Mouse (Mus musculus) embryonic facial prominence, embryonic 14.5 days (tissue): ENCODE data around the gene Car5a. TPM values are rescaled to one million over a fixed set of nuclear protein-coding genes. Genes with fewer than 3 reads are reported as not detected.

ENCODE experiments used
- ATAC-seq: fragments of 200-750 bp; cut with Nextera tagmentation; 2 replicates; pipeline ENCODE4 v1.8.0; 2017; ENCODE audit warnings: low read depth, moderate number of reproducible peaks, moderate TSS enrichment
- DNase-seq: peaks from one replicate; pipeline ENCODE4 v3.0.0-alpha.2; 2015; ENCODE audit warnings: low spot score
- H3K27ac ChIP-seq: fragments of 300-500 bp; sonication (generic); replicated peaks from 2 replicates; pipeline ENCODE4 v1.5.1; 2014; ENCODE audit warnings: low read depth, mild to moderate bottlenecking, low read length, moderate library complexity
- H3K27me3 ChIP-seq: fragments of 300-500 bp; sonication (generic); replicated peaks from 2 replicates; pipeline ENCODE4 v1.6.1; 2014; ENCODE audit warnings: low read length; ENCODE audit not compliant: control insufficient read depth, insufficient read depth
- H3K36me3 ChIP-seq: fragments of 300-500 bp; sonication (generic); 2 replicates; pipeline ENCODE4 v1.6.1; 2014; ENCODE audit warnings: low read length, mixed read lengths; ENCODE audit not compliant: control insufficient read depth, insufficient read depth
- H3K4me1 ChIP-seq: fragments of 300-500 bp; sonication (generic); 2 replicates; pipeline ENCODE4 v1.6.1; 2014; ENCODE audit warnings: antibody characterized with exemption, low read length; ENCODE audit not compliant: control insufficient read depth, insufficient read depth
- H3K4me2 ChIP-seq: fragments of 300-500 bp; sonication (generic); 2 replicates; pipeline ENCODE4 v1.6.1; 2014; ENCODE audit warnings: low read depth, mild to moderate bottlenecking, low read length, moderate library complexity, mixed read lengths
- H3K4me3 ChIP-seq: fragments of 300-500 bp; sonication (generic); 2 replicates; pipeline ENCODE4 v1.5.1; 2014; ENCODE audit warnings: low read depth, mild to moderate bottlenecking, low read length
- H3K9ac ChIP-seq: fragments of 300-500 bp; sonication (generic); 2 replicates; pipeline ENCODE4 v1.6.1; 2014; ENCODE audit warnings: low read depth, mild to moderate bottlenecking, low read length, moderate library complexity, mixed read lengths
- H3K9me3 ChIP-seq: fragments of 300-500 bp; sonication (generic); 2 replicates; pipeline ENCODE4 v1.6.1; 2016; ENCODE audit warnings: low read length; ENCODE audit not compliant: control insufficient read depth
- WGBS: fragments of 180-500 bp; shearing (Covaris S2); extraction: QIAGEN DNeasy Blood & Tissue Kit; methylation state at CpG from one replicate; pipeline ENCODE4 v1.1.7; 2014; 5-methylcytosine and 5-hydroxymethylcytosine counted together
- polyA plus RNA-seq: library from polyadenylated mRNA; unstranded; fragments of >200 nt; fragmentation: Nextera tagmentation; extraction: Ambion mirVana; gene quantifications from 2 replicates; pipeline ENCODE4 v1.2.1, GENCODE M21; 2014

The Car5a gene
- polyA plus RNA-seq: not detected in 2 replicates

GRCm38 (mm10) chr8:121944831-121945230 lies at the start of gene Car5a:
Car5a (minus strand) TSS chr8:121944904.
- Histone ChIP-seq H3K36me3 (no peaks in the 10 kb centered on the region), H3K9ac (no peak within 1 kb of the TSS), H3K4me1 (peaks cover 14% of the 10 kb centered on the region), H3K4me3 (no peak within 1 kb of the TSS), H3K27ac (no peak within 1 kb of the TSS), H3K9me3 (no peaks in the 10 kb centered on the region), H3K4me2 (no peak within 1 kb of the TSS), H3K27me3 (no peaks in the 10 kb centered on the region)
- DNase-seq (no peak), ATAC-seq (no peak)

GRCm38 (mm10) chr8:121992911-121993310 lies 48.2 kb upstream of the Car5a start:
- Histone ChIP-seq H3K9ac (no peak overlapping the region), H3K27ac (no peak overlapping the region), H3K36me3 (peaks cover 82% of the 10 kb centered on the region), H3K4me1 (no peaks in the 10 kb centered on the region), H3K9me3 (no peaks in the 10 kb centered on the region), H3K4me2 (no peak overlapping the region), H3K27me3 (no peaks in the 10 kb centered on the region), H3K4me3 (no peak overlapping the region)
- DNase-seq (no peak), ATAC-seq (no peak)
- 82% methylated on average over 4 of the region's 4 CpGs for WGBS

DNA sequence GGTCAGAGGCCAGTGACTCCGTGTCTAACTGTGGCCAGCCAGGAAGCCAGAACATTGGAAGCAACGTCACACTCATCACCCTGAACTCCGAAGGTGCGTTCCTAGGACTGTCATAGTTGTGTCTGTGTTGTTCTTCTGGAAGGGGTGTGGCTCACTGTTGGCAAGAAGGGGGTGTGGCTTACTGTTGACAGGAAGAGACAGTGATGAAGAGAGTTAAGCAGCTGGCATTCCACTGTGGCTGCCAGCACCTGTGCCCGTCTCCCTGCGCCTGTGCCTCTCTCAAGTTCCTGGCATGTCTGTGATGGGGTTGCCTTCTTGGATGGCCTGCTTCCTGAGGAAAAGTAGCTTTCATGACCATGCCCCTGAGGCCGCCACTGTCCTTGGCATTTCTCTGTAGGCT lies 46.9 kb upstream of the Car5a start:
- ATAC-seq: 0 out of 2 replicates have a peak, but pooled peaks have one; percentile 35
- Histone ChIP-seq H3K9ac (no peak overlapping the region), H3K4me1 (no peaks in the 10 kb centered on the region), H3K36me3 (peaks cover 75% of the 10 kb centered on the region), H3K27ac (no peak overlapping the region), H3K27me3 (no peaks in the 10 kb centered on the region), H3K9me3 (no peaks in the 10 kb centered on the region), H3K4me2 (no peak overlapping the region), H3K4me3 (no peak overlapping the region)
- no peak for DNase-seq
- 81% methylated on average over 7 of the region's 7 CpGs for WGBS

- no peak overlapping the region for H3K4me3 ChIP-seq
- no peak overlapping the region for H3K27ac ChIP-seq
- H3K27me3 ChIP-seq: no peaks in the 10 kb centered on the region
- DNase-seq (no peak), ATAC-seq (no peak)
- H3K4me1 ChIP-seq: no peaks in the 10 kb centered on the region
- no peak overlapping the region for H3K4me2 ChIP-seq
- WGBS: 82% methylated on average over 9 of the region's 9 CpGs
- H3K9me3 ChIP-seq: no peaks in the 10 kb centered on the region
- peaks cover 76% of the 10 kb centered on the region for H3K36me3 ChIP-seq
- no peak overlapping the region for H3K9ac ChIP-seq
These were observed 46.0 kb upstream of the Car5a start for GRCm38 (mm10) chr8:121990506-121991255.

DNA sequence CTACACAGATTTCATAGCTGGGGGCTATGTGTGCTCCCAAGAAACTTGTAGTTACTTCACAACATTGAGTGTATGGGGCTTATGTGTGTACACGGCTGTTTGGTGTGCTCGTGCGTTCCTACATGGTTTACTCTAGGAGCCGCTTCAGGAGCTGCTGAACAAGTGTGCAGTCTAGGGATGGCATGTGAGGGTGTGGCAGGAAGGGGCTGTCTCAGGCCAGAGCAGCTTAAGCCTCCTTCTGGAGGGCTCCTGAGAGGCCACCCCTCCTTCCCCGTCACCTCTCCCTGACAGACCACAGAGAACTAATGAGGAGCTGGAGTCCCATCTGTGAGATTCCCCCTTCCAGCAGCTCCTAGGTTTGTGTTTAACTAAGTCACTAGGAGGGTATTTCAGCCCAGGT lies 43.2 kb upstream of the Car5a start:
- no peaks in the 10 kb centered on the region for H3K27me3 ChIP-seq
- no peak overlapping the region for H3K4me2 ChIP-seq
- H3K4me1 ChIP-seq: no peaks in the 10 kb centered on the region
- peaks cover 78% of the 10 kb centered on the region for H3K36me3 ChIP-seq
- no peak overlapping the region for H3K4me3 ChIP-seq
- DNase-seq (no peak), ATAC-seq (no peak)
- no peaks in the 10 kb centered on the region for H3K9me3 ChIP-seq
- H3K9ac ChIP-seq: no peak overlapping the region
- H3K27ac ChIP-seq: no peak overlapping the region
- WGBS: 86% methylated on average over 5 of the region's 5 CpGs

DNA sequence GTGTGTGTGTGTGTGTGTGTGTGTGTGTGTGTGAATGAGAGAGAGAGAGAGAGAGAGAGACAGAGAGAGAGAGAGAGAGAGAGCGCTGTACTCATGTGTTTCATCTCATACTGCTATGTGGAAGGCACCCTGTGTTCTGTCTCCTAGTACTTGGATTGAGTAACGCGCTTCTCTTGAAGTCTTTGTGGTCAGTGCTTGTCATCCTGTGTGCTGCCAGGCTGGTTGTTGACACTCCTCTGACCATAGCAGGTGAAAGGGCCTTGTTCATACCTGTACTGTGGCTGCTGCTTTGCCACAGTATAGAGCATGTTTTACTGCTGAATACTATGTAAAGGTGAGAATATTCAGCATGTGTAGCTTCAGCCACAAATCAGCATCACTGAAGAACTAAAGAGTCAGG lies 41.0 kb upstream of the Car5a start:
- Histone ChIP-seq H3K9me3 (no peaks in the 10 kb centered on the region), H3K27ac (no peak overlapping the region), H3K4me3 (no peak overlapping the region), H3K4me2 (no peak overlapping the region), H3K36me3 (peaks cover 78% of the 10 kb centered on the region), H3K27me3 (no peaks in the 10 kb centered on the region), H3K9ac (no peak overlapping the region), H3K4me1 (no peaks in the 10 kb centered on the region)
- ATAC-seq (no peak), DNase-seq (no peak)
- WGBS: 97% methylated on average over 3 of the region's 3 CpGs

DNA sequence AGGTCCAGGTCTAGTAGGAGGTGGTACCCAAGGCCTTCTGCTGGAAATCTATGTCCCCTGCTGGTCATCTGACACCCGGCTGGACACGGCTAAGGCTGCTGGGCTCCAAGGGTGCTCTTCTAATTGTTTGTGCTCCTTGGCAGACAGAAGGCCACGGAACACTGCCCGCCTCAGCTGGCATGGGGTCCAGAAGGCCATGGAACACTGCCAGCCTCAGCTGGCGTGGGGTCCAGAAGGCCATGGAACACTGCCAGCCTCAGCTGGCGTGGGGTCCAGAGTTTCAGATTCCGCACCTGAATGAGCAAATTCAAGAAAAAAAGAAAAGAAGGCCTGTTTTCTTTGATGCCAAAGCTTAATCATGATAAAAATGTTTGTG lies 36.8 kb upstream of the Car5a start:
- DNase-seq (no peak), ATAC-seq (no peak)
- Histone ChIP-seq H3K4me3 (no peak overlapping the region), H3K36me3 (peaks cover 79% of the 10 kb centered on the region), H3K27me3 (no peaks in the 10 kb centered on the region), H3K4me2 (no peak overlapping the region), H3K27ac (no peak overlapping the region), H3K4me1 (no peaks in the 10 kb centered on the region), H3K9ac (no peak overlapping the region), H3K9me3 (no peaks in the 10 kb centered on the region)
- 81% methylated on average over 7 of the region's 7 CpGs for WGBS

DNA sequence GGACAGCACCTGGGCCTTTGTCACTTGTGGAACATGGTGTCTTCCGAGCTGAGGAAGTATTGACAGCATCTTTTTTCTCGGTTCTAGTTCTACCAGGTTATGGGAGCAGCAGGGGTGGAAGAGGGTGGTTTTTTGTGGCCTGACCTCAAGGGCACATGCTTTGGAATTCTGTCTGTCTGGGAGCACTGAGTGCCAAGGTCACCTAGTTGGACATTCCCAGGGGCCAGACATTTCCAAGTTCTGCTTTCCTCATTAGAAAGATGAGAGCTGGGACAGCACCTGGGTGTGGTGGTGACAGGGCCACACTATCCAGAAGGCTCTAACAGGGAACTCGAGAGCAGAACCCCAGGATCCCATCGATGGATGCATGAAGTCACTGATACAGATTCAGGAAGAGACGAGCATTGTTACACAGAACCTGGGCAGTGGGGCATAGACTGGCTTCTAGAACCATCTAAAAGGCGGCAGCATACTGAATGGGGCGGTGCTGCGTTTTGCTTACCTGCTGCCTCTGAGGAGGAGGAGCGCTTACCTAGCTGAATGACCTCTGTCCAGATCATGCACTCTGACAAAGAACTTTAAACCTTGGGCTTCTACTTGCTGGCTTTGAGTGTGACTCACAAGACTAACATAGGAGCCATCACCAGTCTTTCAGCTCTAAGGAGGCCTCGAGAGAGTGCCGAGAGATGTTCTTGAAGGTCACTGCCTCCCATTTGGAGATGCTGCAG lies 36.3 kb upstream of the Car5a start:
- Histone ChIP-seq H3K9ac (no peak overlapping the region), H3K9me3 (no peaks in the 10 kb centered on the region), H3K27me3 (no peaks in the 10 kb centered on the region), H3K4me1 (no peaks in the 10 kb centered on the region), H3K4me2 (no peak overlapping the region), H3K27ac (no peak overlapping the region), H3K4me3 (no peak overlapping the region), H3K36me3 (peaks cover 79% of the 10 kb centered on the region)
- WGBS: 93% methylated on average over 11 of the region's 11 CpGs
- DNase-seq (no peak), ATAC-seq (no peak)

GRCm38 (mm10) chr8:121978670-121979069 lies 34.0 kb upstream of the Car5a start:
- DNase-seq (no peak), ATAC-seq (no peak)
- no peak overlapping the region for H3K4me2 ChIP-seq
- no peaks in the 10 kb centered on the region for H3K27me3 ChIP-seq
- no peaks in the 10 kb centered on the region for H3K4me1 ChIP-seq
- peaks cover 84% of the 10 kb centered on the region for H3K36me3 ChIP-seq
- no peak overlapping the region for H3K9ac ChIP-seq
- H3K4me3 ChIP-seq: no peak overlapping the region
- H3K9me3 ChIP-seq: no peaks in the 10 kb centered on the region
- WGBS: 94% methylated on average over 13 of the region's 13 CpGs
- H3K27ac ChIP-seq: no peak overlapping the region
